Mouse (Mus musculus): ENCODE results near the gene Upk3bl.

- TF ChIP-seq POLR2A (IDR thresholded peaks at IDR 0.05; ENCODE audit: low read depth, low read length) (no peak), CTCF (IDR thresholded peaks at IDR 0.05; ENCODE audit: extremely low read depth, insufficient read depth, insufficient read length, insufficient replicate concordance) (no peak)
Observed at GRCm38 (mm10) chr5:136078136-136078535, 23.8 kb downstream of the Upk3bl start.

Data from spleen, adult 2 months (tissue).